Mouse (Mus musculus): ENCODE measurements at regions not wholly inside any gene's neighbourhood (a gene's known extent, or its start where the extent isn't known, plus 50 kb on each side); places are given as distances from the start of the nearest gene placed in this dataset.

DNA sequence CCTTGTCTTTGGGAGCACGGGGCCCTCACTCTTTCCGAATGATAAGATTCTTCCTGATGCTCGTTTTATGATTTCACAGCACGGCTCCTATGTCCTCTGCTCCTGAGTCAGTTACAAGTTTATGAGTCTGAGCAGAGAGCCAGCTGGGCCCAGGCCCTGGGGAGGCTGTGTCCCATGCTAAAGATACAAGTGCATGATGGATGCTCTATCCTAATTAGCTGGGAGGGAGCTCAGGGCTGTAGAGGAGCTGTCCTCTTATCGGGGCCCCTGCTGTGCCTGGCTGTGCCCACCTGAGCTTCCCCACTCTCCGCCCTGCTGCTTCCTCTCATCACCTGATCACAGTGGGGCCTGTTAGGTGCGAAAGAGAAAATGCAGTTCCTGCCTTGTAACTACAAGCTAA is 65.3 kb upstream of the Slc35c1 start:
- TF ChIP-seq CTCF (IDR thresholded peaks at IDR 0.05; ENCODE audit: extremely low read depth, insufficient read depth, low read length), result no peak
- TF ChIP-seq POLR2A (IDR thresholded peaks at IDR 0.05; ENCODE audit: extremely low read depth, insufficient read depth, low read length), result no peak

Measured in cortical plate, adult 2 months (tissue).